Comparison of ENCODE assay signal across 17 mouse cellular contexts in genomic region chr1:188101832-188102231, GRCm38 (mm10).
"Had no signal": no experiment of that assay in that cellular context is flagged by ENCODE, and none has a peak within 500 bp of the region (broad histone marks: within the 10 kb centered on the region; RNA-seq: fewer than 3 reads in every experiment).

No protein-coding gene starts in this region.

- DNase-seq: kidney, postnatal 10 days; kidney, postnatal 4 days; liver; liver, embryonic 13.5 days; liver, postnatal 0 days; lung, postnatal 14 days; right cerebral cortex, postnatal 14 days; thymus, adult 2 months; thymus, postnatal 25 days had no signal

- H3K4me1 ChIP-seq: limb, embryonic 12.5 days; liver, embryonic 13.5 days; neural tube, embryonic 13.5 days had no signal

- H3K9ac ChIP-seq: limb, embryonic 12.5 days; liver, embryonic 13.5 days; liver, postnatal 0 days; lung, embryonic 15.5 days; midbrain, embryonic 13.5 days; neural tube, embryonic 13.5 days; stomach, embryonic 15.5 days had no signal

- ATAC-seq: liver, postnatal 0 days; midbrain, embryonic 13.5 days had no signal

- H3K36me3 ChIP-seq: limb, embryonic 12.5 days; liver, embryonic 13.5 days; lung, embryonic 15.5 days; midbrain, embryonic 13.5 days; neural tube, embryonic 13.5 days; stomach, embryonic 15.5 days had no signal

- H3K4me2 ChIP-seq: limb, embryonic 12.5 days; liver, embryonic 13.5 days; lung, embryonic 15.5 days; midbrain, embryonic 13.5 days; neural tube, embryonic 13.5 days; stomach, embryonic 15.5 days had no signal

- H3K27me3 ChIP-seq: limb, embryonic 12.5 days; liver, embryonic 13.5 days; lung, embryonic 15.5 days; megakaryocyte, embryonic 14.5 days; neural tube, embryonic 13.5 days; stomach, embryonic 15.5 days had no signal

- H3K4me3 ChIP-seq: layer of hippocampus, adult 2 months; limb, embryonic 12.5 days; liver, embryonic 13.5 days; lung, embryonic 15.5 days; megakaryocyte, embryonic 14.5 days; midbrain, embryonic 13.5 days; neural tube, embryonic 13.5 days; stomach, embryonic 15.5 days had no signal

- H3K9me3 ChIP-seq: limb, embryonic 12.5 days; liver, embryonic 13.5 days; lung, embryonic 15.5 days; midbrain, embryonic 13.5 days; neural tube, embryonic 13.5 days; stomach, embryonic 15.5 days had no signal

- H3K27ac ChIP-seq: layer of hippocampus, adult 2 months; limb, embryonic 12.5 days; liver, embryonic 13.5 days; lung, embryonic 15.5 days; macrophage; midbrain, embryonic 13.5 days; neural tube, embryonic 13.5 days; stomach, embryonic 15.5 days had no signal
